Mouse (Mus musculus): Measurements from ENCODE around the gene Chrm2. TPM values are rescaled to one million over a fixed set of nuclear protein-coding genes. Genes with fewer than 3 reads are reported as not detected.

Chrm2 gene
- total and polyA plus RNA-seq, 3 experiments = not detected

GRCm38 (mm10) chr6:36410057-36410456 is 22.2 kb downstream of the Chrm2 start:
- Histone ChIP-seq H3K36me3 (ENCODE audit: control insufficient read depth in 1 of 2, insufficient read depth in 2 of 2, low read length in 2 of 2) (no peaks in the 10 kb centered on the region), H3K4me1 (ENCODE audit: control insufficient read depth in 1 of 2, insufficient read depth in 2 of 2, low read length in 2 of 2) (no peaks in the 10 kb centered on the region), H3K79me2 (ENCODE audit: control insufficient read depth, insufficient read depth, low read length, poor library complexity) (no peaks in the 10 kb centered on the region), H3K4me3 (ENCODE audit: control insufficient read depth in 1 of 2, insufficient read depth in 1 of 2, low read depth in 2 of 2, low read length in 2 of 2) (no peak overlapping the region), H3K9ac (ENCODE audit: control insufficient read depth, low read depth, low read length, poor library complexity, severe bottlenecking) (no peak overlapping the region), H3K9me3 (replicated peaks; ENCODE audit: insufficient read depth, low read length) (no peaks in the 10 kb centered on the region), H3K27me3 (ENCODE audit: control insufficient read depth in 1 of 2, insufficient read depth in 2 of 2, low read length in 2 of 2) (no peaks in the 10 kb centered on the region), H3K27ac (ENCODE audit: control insufficient read depth, low read depth, low read length) (no peak overlapping the region)
- no peak for TF ChIP-seq ZKSCAN1 (IDR thresholded peaks at IDR 0.05; ENCODE audit: low read depth, low read length)
- TF ChIP-seq USF2 (IDR thresholded peaks at IDR 0.05; ENCODE audit: borderline replicate concordance in 1 of 2, insufficient read depth in 1 of 2, low read depth in 1 of 2, low read length in 2 of 2) = no peak
- no peak for TF ChIP-seq SMC3 (IDR thresholded peaks at IDR 0.05; ENCODE audit: low read depth, low read length)
- no peak for TF ChIP-seq ZNF384 (IDR thresholded peaks at IDR 0.05; ENCODE audit: low read depth, low read length)
- no peak for TF ChIP-seq UBTF (IDR thresholded peaks at IDR 0.05; ENCODE audit: borderline replicate concordance, insufficient read depth, low read depth, low read length)
- TF ChIP-seq E2F4 (IDR thresholded peaks at IDR 0.05; ENCODE audit: borderline replicate concordance, low read depth, low read length) = no peak
- TF ChIP-seq MAZ (IDR thresholded peaks at IDR 0.05; ENCODE audit: low read depth, low read length) = no peak
- TF ChIP-seq MYB (IDR thresholded peaks at IDR 0.05; ENCODE audit: low read depth, low read length) = no peak
- TF ChIP-seq KAT2A (conservative IDR thresholded peaks at IDR 0.05; ENCODE audit: low read depth, low read length) = no peak
- no peak for TF ChIP-seq EP300 (IDR thresholded peaks at IDR 0.05; ENCODE audit: low read depth in 1 of 2, low read length in 2 of 2)
- no peak for TF ChIP-seq CHD1 (IDR thresholded peaks at IDR 0.05; ENCODE audit: low read depth, low read length)
- DNase-seq (ENCODE audit: low read depth, low spot score) = no peak

DNA sequence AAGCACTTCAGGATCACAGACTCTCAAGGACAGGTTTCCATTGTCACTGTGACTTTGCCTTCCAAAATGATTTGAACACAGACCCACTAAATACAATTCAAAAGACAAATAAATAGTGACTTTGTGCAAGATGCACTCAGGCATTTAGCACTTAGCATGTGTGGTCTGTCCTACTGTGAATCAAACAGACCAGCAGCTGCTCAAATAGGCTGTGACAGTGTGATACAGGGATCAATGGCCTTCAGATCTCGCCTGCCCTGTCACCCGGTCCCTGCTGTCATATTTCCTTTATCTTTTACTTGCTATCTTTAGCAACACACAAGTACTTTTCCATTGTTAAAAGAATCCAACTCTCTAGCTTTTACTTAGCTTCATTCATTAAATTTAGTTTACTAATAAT is 31.8 kb downstream of the Chrm2 start:
- no peaks in the 10 kb centered on the region for H3K4me1 ChIP-seq (ENCODE audit: control insufficient read depth in 1 of 2, insufficient read depth in 2 of 2, low read length in 2 of 2)
- TF ChIP-seq NRF1 (IDR thresholded peaks at IDR 0.05; ENCODE audit: insufficient read depth, low read depth, low read length, poor library complexity, severe bottlenecking) (no peak), RAD21 (IDR thresholded peaks at IDR 0.05; ENCODE audit: low read depth, low read length) (no peak), TAL1 (IDR thresholded peaks at IDR 0.05; ENCODE audit: low read length) (no peak), ZKSCAN1 (IDR thresholded peaks at IDR 0.05; ENCODE audit: low read depth, low read length) (no peak), UBTF (IDR thresholded peaks at IDR 0.05; ENCODE audit: borderline replicate concordance, insufficient read depth, low read depth, low read length) (no peak), MEF2A (IDR thresholded peaks at IDR 0.05; ENCODE audit: extremely low read depth, insufficient replicate concordance, low read depth, low read length, poor library complexity, severe bottlenecking) (no peak), SMC3 (IDR thresholded peaks at IDR 0.05; ENCODE audit: low read depth, low read length) (no peak), MAFK (IDR thresholded peaks at IDR 0.05; ENCODE audit: borderline replicate concordance, low read depth, low read length) (no peak), SIN3A (IDR thresholded peaks at IDR 0.05; ENCODE audit: low read length) (no peak), CHD2 (IDR thresholded peaks at IDR 0.05; ENCODE audit: low read length) (no peak), E2F4 (IDR thresholded peaks at IDR 0.05; ENCODE audit: borderline replicate concordance, low read depth, low read length) (no peak), RCOR1 (IDR thresholded peaks at IDR 0.05; ENCODE audit: low read depth, low read length) (no peak), BHLHE40 (IDR thresholded peaks at IDR 0.05; ENCODE audit: borderline replicate concordance, low read depth, low read length) (no peak), EP300 (IDR thresholded peaks at IDR 0.05; ENCODE audit: low read depth in 1 of 2, low read length in 2 of 2) (no peak), POLR2AphosphoS5 (IDR thresholded peaks at IDR 0.05; ENCODE audit: borderline replicate concordance, low read depth, low read length) (no peak)
- no peak overlapping the region for H3K4me3 ChIP-seq (ENCODE audit: control insufficient read depth in 1 of 2, insufficient read depth in 1 of 2, low read depth in 2 of 2, low read length in 2 of 2)
- H3K9me3 ChIP-seq (replicated peaks; ENCODE audit: insufficient read depth, low read length) = no peaks in the 10 kb centered on the region
- no peaks in the 10 kb centered on the region for H3K27me3 ChIP-seq (ENCODE audit: control insufficient read depth in 1 of 2, insufficient read depth in 2 of 2, low read length in 2 of 2)
- no peak overlapping the region for H3K27ac ChIP-seq (ENCODE audit: control insufficient read depth, low read depth, low read length)
- no peaks in the 10 kb centered on the region for H3K79me2 ChIP-seq (ENCODE audit: control insufficient read depth, insufficient read depth, low read length, poor library complexity)
- no peak overlapping the region for H3K9ac ChIP-seq (ENCODE audit: control insufficient read depth, low read depth, low read length, poor library complexity, severe bottlenecking)
- DNase-seq (ENCODE audit: low read depth, low spot score) = no peak
- no peaks in the 10 kb centered on the region for H3K36me3 ChIP-seq (ENCODE audit: control insufficient read depth in 1 of 2, insufficient read depth in 2 of 2, low read length in 2 of 2)

Data from MEL (cell line).